Mouse (Mus musculus): ENCODE results near the gene Zswim5.

- no peak for TF ChIP-seq CTCF (IDR thresholded peaks at IDR 0.05; ENCODE audit: control insufficient read depth, insufficient read depth, insufficient replicate concordance, low read depth, low read length)
- no peak for TF ChIP-seq POLR2A (IDR thresholded peaks at IDR 0.05; ENCODE audit: control insufficient read depth, low read depth, low read length)
Observed at GRCm38 (mm10) chr4:117023469-117023868, 146.3 kb downstream of the Zswim5 start.
